Mouse (Mus musculus) hindbrain, embryonic 14.5 days (tissue): ENCODE data around the gene Ubqln4. TPM values are rescaled to one million over a fixed set of nuclear protein-coding genes. Genes with fewer than 3 reads are reported as not detected.

Experiments
- ATAC-seq: fragments of 200-750 bp; cut with Nextera tagmentation; 2 replicates; pipeline ENCODE4 v1.8.0; 2017; ENCODE audit warnings: moderate number of reproducible peaks, mild to moderate bottlenecking, moderate TSS enrichment, moderate library complexity; ENCODE audit not compliant: low FRiP score
- DNase-seq: peaks from one replicate; pipeline ENCODE4 v3.0.0-alpha.2; 2015; ENCODE audit warnings: low spot score
- H3K27ac ChIP-seq: fragments of 300-500 bp; sonication (generic); 2 replicates; pipeline ENCODE4 v1.5.1; 2014; ENCODE audit warnings: mild to moderate bottlenecking, moderate library complexity
- H3K27me3 ChIP-seq: fragments of 300-500 bp; sonication (generic); 2 replicates; pipeline ENCODE4 v1.6.1; 2014; ENCODE audit warnings: mild to moderate bottlenecking, low read length, mixed read lengths; ENCODE audit not compliant: control insufficient read depth, insufficient read depth
- H3K36me3 ChIP-seq: fragments of 300-500 bp; sonication (generic); replicated peaks from 2 replicates; pipeline ENCODE4 v1.6.1; 2014; ENCODE audit not compliant: control insufficient read depth, insufficient read depth
- H3K4me1 ChIP-seq: fragments of 300-500 bp; sonication (generic); replicated peaks from 2 replicates; pipeline ENCODE4 v1.6.1; 2014; ENCODE audit warnings: antibody characterized with exemption, low read length, mixed read lengths; ENCODE audit not compliant: control insufficient read depth, insufficient read depth
- H3K4me2 ChIP-seq: fragments of 300-500 bp; sonication (generic); replicated peaks from 2 replicates; pipeline ENCODE4 v1.6.1; 2014; ENCODE audit warnings: mild to moderate bottlenecking, moderate library complexity
- H3K4me3 ChIP-seq: fragments of 300-500 bp; sonication (generic); replicated peaks from 2 replicates; pipeline ENCODE4 v1.5.1; 2014; ENCODE audit warnings: mild to moderate bottlenecking, low read length
- H3K9ac ChIP-seq: fragments of 300-500 bp; sonication (generic); 2 replicates; pipeline ENCODE4 v1.6.1; 2014
- H3K9me3 ChIP-seq: fragments of 300-500 bp; sonication (generic); 2 replicates; pipeline ENCODE4 v1.6.1; 2016; ENCODE audit warnings: low read length; ENCODE audit not compliant: control insufficient read depth
- WGBS: fragments of 180-500 bp; shearing (Covaris S2); extraction: QIAGEN DNeasy Blood & Tissue Kit; methylation state at CpG from one replicate; pipeline ENCODE4 v1.1.7; 2014; 5-methylcytosine and 5-hydroxymethylcytosine counted together
- polyA plus RNA-seq: library from polyadenylated mRNA; unstranded; fragments of >200 nt; fragmentation: Nextera tagmentation; extraction: Ambion mirVana; gene quantifications from 2 replicates; pipeline ENCODE4 v1.2.1, GENCODE M21; 2014

The Ubqln4 gene
- polyA plus RNA-seq, 1 experiment from 2014 or later, result 42.9 TPM

DNA sequence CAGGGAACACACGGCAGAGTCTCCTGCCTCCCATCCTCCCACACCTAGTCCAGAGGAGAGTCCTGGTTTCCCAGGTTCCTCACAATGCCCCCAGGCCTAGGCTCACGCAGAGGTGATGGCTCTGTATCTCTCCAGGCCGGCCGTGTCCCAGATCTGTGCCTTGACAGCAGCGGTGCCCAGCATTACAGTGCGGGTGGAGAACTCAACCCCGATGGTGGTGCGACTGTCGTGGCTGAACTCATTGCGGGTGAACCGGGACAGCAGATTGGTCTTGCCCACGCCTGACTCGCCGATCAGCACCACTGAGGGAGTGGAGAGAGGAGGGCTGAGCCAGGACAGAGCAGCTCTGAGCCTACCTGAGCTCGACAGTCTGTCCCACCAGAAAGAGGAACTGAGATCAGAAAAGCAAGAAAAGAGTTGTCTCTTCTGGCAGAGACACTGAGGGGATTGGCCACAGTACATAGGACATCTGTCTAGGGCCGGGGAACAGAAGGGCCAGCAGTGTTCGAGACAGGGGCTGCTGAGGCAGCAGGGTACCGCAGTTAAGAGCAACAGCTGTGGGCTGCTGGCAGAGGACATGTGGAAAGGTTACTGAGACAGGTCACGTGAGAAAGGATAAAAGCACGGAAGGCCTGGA, 8.5 kb upstream of the Ubqln4 start:
- ATAC-seq, result no peak
- WGBS, result 72% methylated on average over 20 of the region's 20 CpGs
- peaks cover 9% of the 10 kb centered on the region for H3K4me1 ChIP-seq

DNA sequence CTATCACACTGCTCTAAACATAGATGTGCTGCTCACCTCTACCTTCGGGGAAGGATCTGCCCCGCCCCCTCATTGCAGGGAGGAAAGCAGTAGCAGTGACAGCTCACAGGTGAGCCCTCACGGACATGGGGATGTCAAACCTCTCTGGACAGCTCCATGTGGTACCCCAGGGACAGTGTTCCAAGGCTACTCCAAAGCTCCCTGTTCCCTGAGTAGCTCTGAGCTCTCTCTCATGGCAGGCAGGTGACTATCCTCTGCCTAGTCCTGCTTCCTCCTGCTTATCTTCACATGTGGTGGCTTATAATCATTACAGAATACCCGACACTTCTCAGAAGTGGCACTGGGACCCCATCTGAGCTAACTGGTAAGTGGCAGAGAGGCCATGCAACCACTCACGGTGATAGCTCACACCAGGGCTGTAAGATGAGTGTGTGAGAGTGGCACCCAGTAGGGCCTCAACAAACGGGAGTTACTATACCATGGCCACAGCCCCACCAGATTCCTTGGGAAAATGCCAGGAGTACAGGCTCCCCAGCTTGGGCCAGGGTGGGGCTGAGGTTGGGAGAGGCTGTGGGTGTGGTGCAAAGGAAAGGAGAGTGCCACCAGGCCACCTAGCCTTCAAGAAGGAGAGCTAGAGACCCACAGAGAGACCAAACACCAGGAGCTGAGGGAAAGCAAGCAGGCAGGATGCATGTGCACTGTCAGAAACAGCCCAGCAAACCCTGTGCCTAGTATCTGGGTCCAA, 6.7 kb upstream of the Ubqln4 start:
- ATAC-seq (no peak), DNase-seq (no peak)
- Histone ChIP-seq H3K9me3 (no peaks in the 10 kb centered on the region), H3K27me3 (no peaks in the 10 kb centered on the region), H3K27ac (no peak overlapping the region), H3K36me3 (no peaks in the 10 kb centered on the region; the same call in 1 of the 2 replicates), H3K9ac (no peak overlapping the region), H3K4me2 (no peak overlapping the region), H3K4me1 (peaks cover 2% of the 10 kb centered on the region), H3K4me3 (no peak overlapping the region)
- 83% methylated on average over 6 of the region's 6 CpGs for WGBS

More for the DNA sequence above, 8.5 kb upstream of the Ubqln4 start:
- Histone ChIP-seq H3K9ac (no peak overlapping the region), H3K4me2 (no peak overlapping the region), H3K27ac (no peak overlapping the region), H3K36me3 (peaks cover 15% of the 10 kb centered on the region), H3K27me3 (no peaks in the 10 kb centered on the region), H3K9me3 (no peaks in the 10 kb centered on the region), H3K4me3 (no peak overlapping the region)
- no peak for DNase-seq

DNA sequence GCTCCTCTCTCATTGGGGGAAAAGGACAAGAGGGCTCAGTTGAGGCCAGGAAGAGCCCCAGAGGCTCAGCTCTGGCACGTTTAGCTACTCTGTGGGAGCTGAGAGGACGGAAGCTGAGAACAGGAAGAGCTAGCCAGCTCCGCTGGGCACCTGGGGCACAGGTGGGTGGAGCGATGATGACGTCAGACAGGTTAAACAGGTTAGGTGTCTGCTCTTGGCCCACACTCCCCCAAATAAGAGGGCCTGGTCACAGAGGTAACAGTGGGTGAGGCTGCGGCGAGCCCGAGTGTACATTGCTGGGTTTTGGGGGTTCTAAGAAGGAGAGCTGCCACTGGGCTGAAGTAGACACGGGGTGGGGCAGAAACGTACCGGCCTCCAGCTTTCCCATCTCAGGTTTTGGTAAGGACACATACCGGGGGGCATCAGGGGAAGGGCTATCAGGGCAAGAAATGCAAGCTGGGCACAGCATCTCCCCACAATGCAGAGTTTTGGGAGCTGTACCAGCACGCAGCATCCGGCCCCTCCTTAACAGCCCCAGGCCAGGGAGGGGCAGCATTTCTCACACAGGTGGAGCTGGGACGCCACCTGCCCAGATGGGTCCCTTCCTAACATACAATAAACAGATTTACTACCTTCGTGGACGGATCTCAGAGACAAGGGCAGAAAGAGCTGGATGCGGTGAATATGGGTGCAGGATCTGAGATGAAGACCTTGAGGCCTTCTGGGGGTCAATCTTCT, 5.2 kb upstream of the Ubqln4 start, which contains the start of gene Rab25:
Gene Rab25 (minus strand): TSS at position 121 of the 738 bp plus-strand sequence.
- H3K4me3 ChIP-seq, result no peak within 1 kb of the TSS
- no peaks in the 10 kb centered on the region for H3K27me3 ChIP-seq
- DNase-seq (no peak), ATAC-seq (no peak)
- H3K9me3 ChIP-seq, result no peaks in the 10 kb centered on the region
- 59% methylated on average over 18 of the region's 18 CpGs for WGBS
- no peak within 1 kb of the TSS for H3K9ac ChIP-seq
- H3K36me3 ChIP-seq, result no peaks in the 10 kb centered on the region; the same call in 1 of the 2 replicates
- H3K4me2 ChIP-seq, result no peak within 1 kb of the TSS
- H3K4me1 ChIP-seq, result peaks cover 5% of the 10 kb centered on the region; the same call in 1 of the 2 replicates
- H3K27ac ChIP-seq, result no peak within 1 kb of the TSS

DNA sequence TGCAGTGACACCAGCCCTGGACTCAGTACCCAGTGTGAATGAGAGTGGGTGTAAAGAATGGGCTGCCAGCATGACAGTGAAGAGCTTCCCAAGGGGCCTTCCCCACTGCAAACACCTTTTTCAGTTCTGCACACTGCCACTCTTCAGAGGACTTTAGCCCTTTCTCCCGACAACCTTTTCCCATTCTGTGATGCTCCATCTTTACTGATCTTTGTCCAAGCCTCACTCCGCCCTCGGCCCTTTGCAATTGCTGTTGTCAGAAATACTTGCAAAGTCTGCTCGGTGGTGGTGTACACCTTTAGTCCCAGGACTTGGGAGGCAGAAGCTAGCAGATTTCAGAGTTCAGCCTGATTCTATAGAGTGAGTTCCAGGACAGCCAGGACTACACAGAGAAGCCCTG, 2.0 kb upstream of the Ubqln4 start:
- H3K27ac ChIP-seq, result no peak overlapping the region
- 84% methylated on average over 4 of the region's 4 CpGs for WGBS
- ATAC-seq (no peak), DNase-seq (no peak)
- H3K4me3 ChIP-seq, result 0 out of 2 replicates have a peak overlapping the region, but pooled peaks have one; percentile 76
- H3K27me3 ChIP-seq, result no peaks in the 10 kb centered on the region
- H3K9ac ChIP-seq, result peak overlapping the region; percentile 70; the same call in 1 of the 2 replicates
- H3K36me3 ChIP-seq, result peaks cover 15% of the 10 kb centered on the region
- no peaks in the 10 kb centered on the region for H3K9me3 ChIP-seq
- peaks cover 17% of the 10 kb centered on the region for H3K4me1 ChIP-seq
- peak overlapping the region; percentile 80; the same call in 1 of the 2 replicates for H3K4me2 ChIP-seq

DNA sequence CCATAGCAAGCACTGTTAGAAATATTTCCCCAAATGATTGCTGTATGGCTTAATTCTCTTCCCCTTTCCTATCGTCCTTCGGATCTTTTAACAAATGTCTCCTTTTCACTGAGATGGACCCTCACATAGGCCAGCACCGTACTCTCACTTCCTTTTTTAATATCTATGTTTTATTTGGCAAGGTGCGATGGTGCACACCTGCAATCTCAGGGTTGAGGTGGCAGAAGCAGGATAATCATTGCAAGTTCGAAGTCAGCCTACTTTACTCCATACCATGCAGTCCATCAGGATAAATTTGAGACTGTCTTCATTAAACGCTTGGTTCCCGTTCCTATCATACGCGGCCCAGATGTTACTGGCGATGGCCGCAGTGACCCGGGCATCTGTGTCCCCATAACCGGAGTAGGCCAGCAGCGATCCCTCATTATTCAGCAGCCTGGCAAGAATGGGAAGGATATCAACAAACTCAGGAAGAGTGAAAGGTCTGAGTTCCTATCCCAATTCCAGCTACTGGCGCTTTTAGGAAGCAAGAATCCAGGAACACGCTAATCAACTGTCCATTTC, 1.4 kb upstream of the Ubqln4 start:
- peak overlapping the region; percentile 76 for H3K4me3 ChIP-seq
- H3K4me2 ChIP-seq, result peak overlapping the region; percentile 80
- no peaks in the 10 kb centered on the region for H3K27me3 ChIP-seq
- H3K9ac ChIP-seq, result peak overlapping the region; percentile 70
- 23% methylated on average over 16 of the region's 16 CpGs for WGBS
- peaks cover 20% of the 10 kb centered on the region for H3K36me3 ChIP-seq
- H3K27ac ChIP-seq, result peak overlapping the region; percentile 91
- DNase-seq, result no peak
- no peaks in the 10 kb centered on the region for H3K9me3 ChIP-seq
- ATAC-seq, result no peak
- peaks cover 17% of the 10 kb centered on the region for H3K4me1 ChIP-seq

DNA sequence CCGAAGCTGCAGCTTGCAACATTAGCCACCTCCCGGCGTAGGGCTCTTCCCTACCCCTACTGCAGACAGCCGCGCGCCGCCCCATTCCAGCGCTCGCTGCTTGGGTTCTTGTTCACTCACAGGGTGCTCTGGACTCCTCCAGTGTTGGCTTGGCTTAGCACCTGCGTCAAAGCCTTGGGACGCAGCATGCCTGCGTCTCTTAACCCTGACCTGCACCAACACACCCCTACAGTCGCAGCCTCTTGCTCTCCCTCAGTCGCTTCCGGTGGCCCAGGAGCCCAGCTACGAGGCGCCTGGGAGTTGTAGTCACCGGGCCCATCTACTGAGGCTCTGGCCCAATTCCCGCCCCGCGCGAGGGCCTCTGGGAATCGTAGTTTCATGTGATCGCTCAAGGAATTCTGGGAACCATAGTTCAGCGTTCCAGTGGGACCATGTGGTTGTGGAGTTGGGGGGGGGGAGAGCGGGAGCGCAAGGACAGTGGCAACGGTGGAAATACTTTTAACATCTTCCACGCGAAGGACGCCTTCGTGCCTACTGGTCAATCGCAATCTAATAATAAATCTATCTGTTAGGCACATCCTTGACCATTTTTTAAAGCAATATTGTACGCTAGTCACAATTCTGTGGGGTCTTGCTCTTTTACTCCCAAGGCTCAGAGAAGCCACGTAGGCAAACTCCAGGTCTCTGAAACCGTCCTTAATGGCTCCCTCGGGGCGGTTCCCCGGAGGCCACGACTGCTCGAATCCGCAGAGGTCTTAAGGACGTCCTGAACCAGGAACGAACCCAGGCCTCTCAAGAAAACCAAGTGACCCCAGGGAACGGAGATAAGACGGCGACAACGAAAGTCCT, 658 bp upstream of the Ubqln4 start, which contains the start of gene Lamtor2:
Gene Lamtor2 (minus strand): TSS at position 399 of the 849 bp plus-strand sequence.
- peak within 1 kb of the TSS; percentile 76 for H3K4me3 ChIP-seq
- ATAC-seq, result peak; percentile 91
- H3K4me1 ChIP-seq, result peaks cover 17% of the 10 kb centered on the region
- H3K27me3 ChIP-seq, result no peaks in the 10 kb centered on the region
- H3K4me2 ChIP-seq, result peak within 1 kb of the TSS; percentile 80
- H3K36me3 ChIP-seq, result peaks cover 27% of the 10 kb centered on the region
- H3K27ac ChIP-seq, result peak within 1 kb of the TSS; percentile 91
- under 1% methylated on average over 48 of the region's 48 CpGs for WGBS
- H3K9ac ChIP-seq, result peak within 1 kb of the TSS; percentile 76
- DNase-seq, result peak; percentile 98
- no peaks in the 10 kb centered on the region for H3K9me3 ChIP-seq

DNA sequence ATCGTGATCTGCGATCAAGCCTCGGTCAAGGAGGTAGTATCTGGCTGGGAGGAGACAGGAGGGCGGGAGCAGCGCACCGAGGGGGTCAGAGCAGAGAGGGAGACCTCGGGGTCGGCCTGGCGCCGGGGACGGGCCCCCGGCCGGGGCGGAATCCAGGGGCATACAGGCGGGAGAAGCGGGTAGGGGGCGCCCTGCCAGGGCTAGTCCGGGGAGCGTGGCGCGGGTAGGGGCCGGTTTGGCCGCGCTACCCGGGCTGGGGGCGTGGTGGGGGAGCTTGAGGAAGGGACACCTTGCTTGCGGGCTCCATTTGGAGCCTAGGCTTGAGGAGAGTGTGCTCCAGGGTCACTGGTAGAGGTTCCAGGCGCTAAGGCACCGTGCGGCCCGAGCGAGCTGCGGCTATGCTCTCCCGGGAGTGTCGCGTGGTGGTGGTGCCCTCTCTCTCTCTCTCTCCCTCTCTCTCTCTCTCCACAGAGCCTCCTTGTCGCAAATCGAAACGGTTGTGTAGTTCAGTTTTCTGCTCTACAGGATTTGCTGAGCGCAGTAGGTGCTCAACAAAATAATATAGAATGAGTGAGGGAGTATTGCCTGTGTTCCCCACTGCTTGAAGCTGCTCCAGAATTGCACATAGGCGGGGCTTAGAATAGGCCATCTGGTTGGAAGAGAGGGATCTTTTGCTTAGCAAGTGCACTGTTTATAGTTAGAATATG, 475 bp downstream of the Ubqln4 start:
- ATAC-seq (peak; percentile 36), DNase-seq (no peak)
- Histone ChIP-seq H3K4me2 (peak overlapping the region; percentile 80), H3K27ac (peak overlapping the region; percentile 91), H3K9ac (peak overlapping the region; percentile 76), H3K9me3 (no peaks in the 10 kb centered on the region), H3K27me3 (no peaks in the 10 kb centered on the region), H3K4me1 (peaks cover 17% of the 10 kb centered on the region), H3K36me3 (peaks cover 38% of the 10 kb centered on the region), H3K4me3 (peak overlapping the region; percentile 76)
- WGBS, result under 1% methylated on average over 41 of the region's 41 CpGs

DNA sequence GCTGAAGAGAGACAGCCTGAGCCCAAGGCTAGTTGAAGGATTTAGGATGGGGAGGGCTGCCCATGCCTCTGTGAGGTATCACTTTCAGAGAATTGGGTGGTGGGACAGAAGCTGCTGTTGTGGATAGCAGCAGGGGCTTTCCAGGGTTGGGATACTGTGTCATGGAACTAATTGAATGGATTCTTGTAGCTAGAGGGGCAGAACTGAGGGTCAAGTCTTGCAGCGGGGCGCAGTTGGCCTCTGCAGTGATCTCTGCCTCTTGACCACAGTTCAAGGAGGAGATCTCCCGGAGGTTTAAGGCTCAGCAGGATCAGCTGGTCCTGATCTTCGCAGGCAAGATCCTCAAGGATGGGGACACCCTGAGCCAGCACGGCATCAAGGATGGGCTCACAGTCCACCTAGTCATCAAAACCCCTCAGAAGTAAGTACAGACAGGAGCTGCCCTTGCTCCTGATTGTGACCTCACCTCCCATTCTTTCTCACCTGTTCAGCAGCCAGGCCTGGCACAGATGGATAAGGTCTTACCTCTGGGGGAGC, 1.6 kb downstream of the Ubqln4 start:
- ATAC-seq (no peak), DNase-seq (no peak)
- Histone ChIP-seq H3K4me3 (peak overlapping the region; percentile 76; the same call in 1 of the 2 replicates), H3K9me3 (no peaks in the 10 kb centered on the region), H3K4me1 (peaks cover 17% of the 10 kb centered on the region), H3K36me3 (peaks cover 49% of the 10 kb centered on the region), H3K27ac (no peak overlapping the region), H3K9ac (0 out of 2 replicates have a peak overlapping the region, but pooled peaks have one; percentile 76), H3K4me2 (peak overlapping the region; percentile 80), H3K27me3 (no peaks in the 10 kb centered on the region)
- WGBS, result 91% methylated on average over 5 of the region's 5 CpGs
